Mouse (Mus musculus) adipocyte (in vitro differentiated cells): Measurements from ENCODE around the gene Prss56.

Experiments used
- DNase-seq: peaks from one replicate; pipeline ENCODE4 v3.0.0-alpha.2; 2016; ENCODE audit warnings: low spot score

The Prss56 gene

DNA sequence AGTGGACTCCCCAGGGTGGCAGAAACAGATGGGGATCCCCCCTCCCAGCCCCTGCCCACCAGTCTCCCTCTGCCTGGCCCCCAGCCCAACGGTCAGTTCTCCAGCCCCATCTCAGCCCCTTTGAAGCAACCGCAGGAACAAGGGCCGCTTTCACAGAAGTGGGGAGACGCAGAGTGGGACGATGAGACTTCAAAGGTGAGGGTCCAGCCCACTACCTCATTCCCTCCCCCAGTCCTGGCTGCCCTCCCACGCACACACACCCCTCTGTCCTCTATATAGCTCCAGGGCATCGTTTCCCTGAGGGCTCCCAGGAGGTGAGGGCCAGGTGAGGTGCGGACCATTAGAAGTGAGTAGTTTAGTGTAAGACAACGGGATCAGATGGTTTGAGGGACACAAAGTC is at the start of gene Prss56:
Gene Prss56, plus strand, starts transcription at position 301 of the 400 bp plus-strand sequence.
- DNase-seq = no peak

DNA sequence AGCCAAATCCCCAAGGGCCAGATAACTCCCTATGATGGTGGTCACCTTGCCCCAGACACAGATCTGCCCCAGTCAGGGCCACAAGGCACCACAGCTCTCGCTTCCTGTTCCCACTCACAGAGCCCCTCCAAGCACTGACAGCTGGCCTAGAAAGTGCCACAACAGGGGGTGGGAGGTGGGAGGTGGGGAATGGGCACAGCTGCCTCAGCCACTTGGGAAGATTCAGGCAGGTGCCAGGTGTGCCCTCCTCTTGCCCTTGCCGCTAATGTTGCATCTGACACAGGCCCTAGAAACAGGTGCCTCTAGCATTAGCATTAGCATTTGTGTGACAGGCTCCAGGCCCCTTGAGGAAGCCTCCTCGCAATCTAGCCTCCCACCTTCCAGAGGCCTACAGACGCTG is 41.6 kb upstream of the Prss56 start:
- no peak for DNase-seq

DNA sequence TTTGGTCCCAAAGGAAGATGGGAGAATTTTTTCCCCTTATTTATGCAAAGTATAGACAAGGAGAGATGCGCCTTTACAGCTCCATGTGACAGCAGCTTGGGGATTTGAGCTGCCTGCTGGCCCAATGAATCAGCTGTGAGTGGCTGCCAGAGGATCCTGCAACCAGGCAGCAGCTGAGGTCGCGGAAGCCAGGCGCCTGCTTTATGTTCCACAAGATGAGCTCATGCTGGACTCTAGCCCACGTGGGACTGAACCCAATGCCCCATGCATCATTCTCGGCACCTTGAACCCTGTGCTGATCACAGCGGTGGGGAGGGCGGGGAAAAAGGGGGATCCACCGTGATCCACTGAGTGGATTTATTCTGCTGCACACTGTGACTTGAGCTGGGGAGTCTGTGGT is 40.7 kb upstream of the Prss56 start:
- DNase-seq = peak; percentile 63

DNA sequence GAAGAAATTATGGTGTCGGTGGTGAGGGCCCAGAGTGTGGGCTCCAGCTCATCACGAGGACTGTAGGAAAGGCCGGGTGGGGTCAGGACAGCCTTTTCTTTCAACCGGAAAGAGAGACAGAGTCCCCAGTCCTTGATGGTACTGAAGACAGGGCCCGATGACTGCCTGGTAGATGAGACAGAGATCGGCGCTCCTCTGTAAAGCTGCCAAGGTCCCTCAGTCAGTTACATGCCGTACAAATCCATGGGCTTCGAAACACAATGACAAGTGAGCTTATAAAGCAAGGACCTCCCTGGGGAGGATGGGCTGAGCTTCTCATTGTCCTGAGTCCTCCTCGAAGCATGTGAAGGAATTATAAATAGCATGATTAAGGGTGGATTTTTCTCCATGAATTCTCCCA is 40.0 kb upstream of the Prss56 start:
- no peak for DNase-seq

DNA sequence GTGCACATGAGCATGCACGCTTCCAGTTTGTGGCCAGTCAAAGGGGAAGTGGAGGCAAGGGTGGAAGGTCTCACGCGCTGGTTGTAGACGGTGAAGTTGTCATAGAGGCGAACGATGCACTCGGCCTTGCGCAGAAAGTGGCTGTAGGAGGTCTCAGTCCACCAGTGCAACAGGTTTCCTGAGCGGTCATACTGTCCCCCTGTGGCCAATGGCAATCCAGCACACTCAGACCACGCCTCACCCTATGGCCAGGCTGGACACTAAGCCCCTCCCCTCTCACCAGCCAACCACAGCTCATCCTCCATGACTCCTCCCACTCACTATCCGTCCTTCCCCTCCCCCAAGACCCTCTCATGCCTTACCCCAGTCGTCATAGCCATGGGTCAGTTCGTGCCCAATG is 33.7 kb upstream of the Prss56 start:
- DNase-seq = no peak

DNA sequence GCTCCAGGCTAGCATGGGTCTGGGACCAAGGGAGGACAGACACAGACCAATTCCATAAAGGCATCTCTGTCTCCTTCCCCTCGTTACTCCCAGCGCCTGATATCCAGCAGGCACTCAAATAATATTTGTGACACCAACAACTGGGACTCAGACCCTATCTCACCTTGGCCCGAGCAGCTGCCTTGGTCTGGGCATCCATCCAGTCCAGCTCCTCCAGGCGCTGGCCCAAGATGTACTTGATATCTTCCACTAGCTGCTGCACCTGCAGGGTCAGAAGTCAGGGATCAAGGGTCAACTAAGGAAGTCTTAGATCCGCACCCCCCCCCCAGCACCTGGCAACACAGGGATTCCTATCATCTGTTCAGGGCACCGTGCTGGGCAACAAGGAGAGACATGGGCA is 31.8 kb upstream of the Prss56 start:
- DNase-seq = no peak

DNA sequence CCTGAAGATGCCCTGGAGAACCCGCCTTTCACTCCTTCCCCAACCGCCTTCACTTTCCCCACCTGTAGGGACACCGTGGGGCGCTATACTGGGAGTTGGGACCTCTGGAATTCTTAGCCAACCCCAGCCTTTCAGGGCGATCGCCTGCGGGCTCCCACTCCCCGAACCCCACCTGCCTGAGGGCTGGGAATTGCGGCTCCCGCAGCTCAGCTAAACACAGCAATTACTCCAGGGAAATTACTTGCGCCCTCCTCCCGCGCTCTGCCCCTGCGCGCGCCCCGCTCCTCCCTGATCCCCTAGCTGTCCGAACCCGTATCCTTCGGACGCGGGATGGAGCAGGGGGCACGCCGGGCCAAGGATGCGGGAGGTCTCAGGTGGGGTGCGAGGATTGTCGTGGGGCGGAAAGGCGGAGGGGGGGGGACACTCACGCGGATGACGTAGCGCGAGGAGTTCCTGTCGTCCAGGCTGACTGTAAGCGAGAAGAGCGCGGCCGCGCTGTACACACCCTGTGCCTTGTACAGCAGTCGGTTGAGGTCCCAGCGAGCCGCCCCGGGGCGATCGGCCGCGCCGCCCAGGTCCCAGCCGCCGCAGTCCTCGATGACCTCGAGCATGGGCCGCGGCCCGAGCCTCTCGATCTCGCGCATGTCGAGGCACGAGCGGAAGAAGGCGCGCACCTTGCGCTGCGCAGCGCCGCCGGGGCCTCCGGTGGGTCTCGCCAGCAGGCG is 29.2 kb upstream of the Prss56 start:
- no peak for DNase-seq

DNA sequence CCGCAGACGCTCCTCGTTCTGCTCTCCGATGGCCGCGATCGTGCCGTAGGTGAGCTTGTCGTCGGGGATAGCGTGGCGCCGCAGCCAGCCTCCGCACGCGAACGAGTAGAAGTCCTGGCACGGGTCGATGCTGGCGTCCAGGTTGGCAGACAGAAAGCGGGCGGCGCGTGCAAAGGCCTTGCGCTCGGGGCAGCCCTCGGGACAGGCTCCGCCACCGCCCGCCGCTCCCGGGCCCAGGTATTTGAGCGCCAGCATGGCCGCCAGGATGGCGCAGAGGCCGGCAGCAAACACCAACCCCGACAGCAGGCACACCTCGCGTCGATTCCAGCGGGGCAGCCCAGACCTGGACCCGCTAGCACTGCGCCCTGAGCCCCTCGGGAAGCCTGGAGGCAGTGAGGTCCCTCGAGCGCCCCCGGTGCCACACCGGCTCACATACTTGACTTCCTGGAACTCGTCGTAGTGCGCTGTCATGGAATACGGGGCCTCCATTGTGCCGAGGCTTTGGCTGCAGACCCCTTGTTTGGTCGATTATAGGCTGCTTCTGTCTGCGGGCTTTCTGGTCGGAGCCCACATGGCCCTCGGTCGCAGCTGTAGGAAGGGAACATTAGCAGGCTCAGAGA is 28.5 kb upstream of the Prss56 start:
- DNase-seq = no peak

DNA sequence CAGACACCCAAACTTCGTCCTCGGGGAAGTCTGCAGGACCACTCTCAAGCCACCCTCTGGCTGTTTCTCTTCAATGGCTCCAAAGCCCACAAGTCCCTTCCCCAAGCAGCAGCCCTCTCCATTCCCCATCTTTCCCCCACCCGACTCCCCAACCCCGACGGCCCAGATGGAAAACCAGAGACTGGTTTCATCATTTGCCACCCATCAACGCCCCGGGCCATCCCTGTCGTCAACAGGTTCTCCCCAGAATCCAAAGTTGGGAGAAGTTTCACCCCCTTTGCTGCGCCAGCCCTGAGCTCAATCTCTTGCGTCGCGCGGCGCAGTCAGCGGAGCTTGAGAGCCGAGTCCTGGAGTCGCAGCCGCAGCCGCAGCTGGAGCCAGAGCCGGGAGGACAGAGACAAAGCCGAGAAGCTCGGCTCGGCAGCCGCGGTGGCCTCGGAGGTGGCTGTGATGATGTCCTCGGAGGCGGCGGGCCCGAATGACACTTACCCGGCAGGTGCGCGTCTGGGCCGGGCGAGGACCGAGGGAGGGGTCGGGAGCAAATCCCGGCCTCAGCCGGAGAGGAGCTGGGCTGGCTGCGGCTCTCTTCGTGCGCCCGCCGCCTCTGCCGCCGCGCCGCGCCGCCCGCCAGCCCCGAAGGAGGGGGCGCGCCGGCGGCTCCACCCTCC is 27.4 kb upstream of the Prss56 start:
- no peak for DNase-seq

DNA sequence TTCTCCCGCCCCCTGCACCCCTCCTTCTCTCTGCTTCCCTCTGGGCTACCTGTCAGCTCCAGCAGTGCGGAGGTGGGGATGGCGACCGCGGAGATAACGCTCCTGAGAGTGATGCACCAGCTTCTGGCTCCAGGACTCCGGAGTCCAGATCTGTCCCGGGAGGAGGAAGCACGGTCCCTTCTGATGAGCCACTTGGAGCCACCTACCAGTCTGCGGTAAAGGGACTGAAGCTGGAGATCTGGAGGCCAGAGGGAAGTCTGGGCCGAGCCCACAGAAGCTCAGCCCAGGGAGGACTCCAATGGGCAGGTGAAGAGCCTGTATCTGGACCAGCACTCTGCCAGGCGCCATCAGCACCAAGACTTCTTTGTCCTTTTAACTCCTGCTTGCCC is 26.9 kb upstream of the Prss56 start, which contains the start of gene Ecel1:
Gene Ecel1, minus strand, starts transcription at position 323 of the 389 bp plus-strand sequence.
- DNase-seq = no peak

DNA sequence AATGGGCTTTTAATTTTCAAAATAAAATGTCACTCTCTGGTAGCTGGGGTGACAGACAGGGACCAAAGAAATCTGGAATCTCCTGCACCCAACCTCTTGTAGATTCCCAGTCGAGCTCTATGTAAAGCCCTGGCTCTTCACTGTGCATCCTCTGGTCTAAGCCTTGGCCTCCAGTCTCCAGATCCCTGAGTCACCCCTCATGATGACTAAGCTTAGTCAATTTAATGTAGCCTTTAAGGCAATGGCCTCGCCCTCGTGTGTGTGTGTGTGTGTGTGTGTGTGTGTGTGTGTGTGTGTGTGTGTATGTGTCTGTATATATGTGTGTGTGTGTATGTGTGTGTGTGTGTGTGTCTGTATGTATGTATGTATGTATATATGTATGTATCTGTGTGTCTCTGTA is 23.7 kb upstream of the Prss56 start:
- no peak for DNase-seq

DNA sequence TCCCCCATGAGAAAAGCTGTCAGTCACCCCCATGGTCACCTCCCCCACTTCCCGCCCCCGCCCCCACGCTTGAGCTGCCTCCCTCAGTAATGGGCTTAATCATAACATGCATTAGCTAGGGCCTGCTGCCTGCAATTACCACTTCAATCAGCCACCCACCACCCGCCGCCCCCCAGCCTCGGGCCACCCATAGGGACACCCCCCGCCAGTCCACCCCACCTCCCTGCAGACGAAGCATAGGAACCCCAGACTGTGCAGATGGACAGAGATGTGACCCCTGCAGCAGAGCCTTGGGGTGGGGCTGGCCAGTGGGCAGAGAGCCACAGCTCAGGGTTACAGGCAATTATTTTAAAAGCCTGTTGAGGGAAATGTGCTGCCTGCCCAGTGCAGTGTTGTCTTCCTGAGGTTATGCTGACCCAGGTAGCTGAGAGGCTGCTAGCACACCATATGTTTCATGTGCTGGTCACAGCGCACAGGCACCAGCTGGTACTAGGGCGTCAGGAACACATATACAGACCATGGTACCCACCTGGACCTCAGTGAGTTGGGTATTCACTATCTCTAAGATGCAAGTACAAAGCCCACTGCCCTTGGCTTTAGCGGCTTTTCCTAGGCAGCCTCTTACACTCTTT is 18.8 kb upstream of the Prss56 start:
- no peak for DNase-seq

DNA sequence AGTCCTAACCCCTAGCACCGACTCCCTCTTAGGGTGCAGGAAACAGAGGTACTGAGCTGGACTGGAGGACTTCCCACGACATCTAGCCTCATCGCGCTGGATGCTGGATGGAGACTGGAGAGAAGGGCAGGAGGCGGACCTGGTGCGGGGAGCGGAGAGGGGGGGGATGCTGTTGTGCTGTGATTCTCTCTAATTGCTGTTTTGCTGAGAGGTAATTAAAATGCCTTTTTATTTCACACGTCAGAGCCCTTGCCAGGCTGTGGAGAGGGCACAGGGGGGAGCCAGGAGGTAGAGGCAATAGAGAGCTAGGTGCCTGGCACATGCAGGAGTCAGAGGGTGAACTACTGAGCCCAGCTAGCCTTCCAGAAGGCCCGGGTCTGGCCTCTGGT is 18.3 kb upstream of the Prss56 start:
- no peak for DNase-seq

DNA sequence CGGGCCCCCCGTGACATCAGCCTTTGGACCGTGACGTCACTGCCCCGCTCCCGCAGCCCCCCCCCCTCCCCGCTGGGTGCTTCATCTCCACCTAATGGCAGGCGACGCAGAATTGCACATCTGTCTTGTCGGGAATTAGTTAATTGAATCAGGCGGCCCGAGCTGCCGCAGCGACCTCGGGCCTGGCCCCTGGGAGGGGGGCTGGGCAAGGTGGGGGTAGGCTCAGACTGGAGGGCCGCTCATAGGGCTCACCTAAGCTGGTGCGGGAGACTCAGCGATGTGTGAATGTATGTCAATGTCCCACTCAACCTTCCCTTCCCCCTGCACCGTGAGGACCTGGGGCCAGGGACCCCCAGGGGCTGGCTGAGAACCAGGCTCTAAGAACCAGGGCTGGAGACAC is 12.7 kb upstream of the Prss56 start:
- no peak for DNase-seq

DNA sequence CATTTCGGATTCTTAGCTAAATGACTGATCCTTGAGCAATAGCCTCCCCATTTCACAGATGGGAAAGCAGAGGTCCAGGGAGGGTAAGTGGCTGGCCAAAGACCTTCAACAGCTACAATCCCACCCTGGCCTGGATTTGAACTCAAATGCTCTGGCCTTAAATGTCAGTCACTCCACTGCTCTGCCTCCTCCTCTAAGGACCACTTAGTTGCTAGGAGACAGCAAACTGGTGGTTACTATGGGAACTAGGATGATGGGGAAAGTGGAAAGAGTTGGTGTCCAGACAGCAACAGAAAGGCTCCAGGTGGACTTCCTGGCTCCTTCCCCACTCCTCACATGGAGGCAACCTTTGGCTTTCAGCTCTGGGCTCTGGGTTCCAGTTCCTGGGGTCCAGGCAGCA is 11.8 kb upstream of the Prss56 start:
- no peak for DNase-seq

DNA sequence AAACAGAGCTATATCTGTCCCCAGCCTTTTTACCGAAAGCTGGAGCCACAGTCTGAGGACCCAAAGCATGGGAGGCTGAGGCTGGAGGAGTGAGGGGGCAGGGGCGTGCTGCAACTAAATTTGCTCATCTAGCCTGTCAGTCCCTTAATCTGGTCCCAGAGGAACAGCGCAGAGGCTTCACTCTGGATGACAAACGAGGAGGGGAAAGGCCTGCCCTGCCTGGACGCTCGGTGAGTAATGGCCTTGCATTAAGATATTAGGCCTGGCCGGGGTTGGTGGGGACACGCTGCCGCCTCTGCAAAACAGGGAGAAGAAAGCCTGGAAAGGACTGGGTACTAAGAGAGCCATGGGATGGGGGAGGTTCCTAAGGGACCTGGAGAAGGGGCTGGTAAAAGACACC is 10.8 kb upstream of the Prss56 start:
- DNase-seq = no peak

DNA sequence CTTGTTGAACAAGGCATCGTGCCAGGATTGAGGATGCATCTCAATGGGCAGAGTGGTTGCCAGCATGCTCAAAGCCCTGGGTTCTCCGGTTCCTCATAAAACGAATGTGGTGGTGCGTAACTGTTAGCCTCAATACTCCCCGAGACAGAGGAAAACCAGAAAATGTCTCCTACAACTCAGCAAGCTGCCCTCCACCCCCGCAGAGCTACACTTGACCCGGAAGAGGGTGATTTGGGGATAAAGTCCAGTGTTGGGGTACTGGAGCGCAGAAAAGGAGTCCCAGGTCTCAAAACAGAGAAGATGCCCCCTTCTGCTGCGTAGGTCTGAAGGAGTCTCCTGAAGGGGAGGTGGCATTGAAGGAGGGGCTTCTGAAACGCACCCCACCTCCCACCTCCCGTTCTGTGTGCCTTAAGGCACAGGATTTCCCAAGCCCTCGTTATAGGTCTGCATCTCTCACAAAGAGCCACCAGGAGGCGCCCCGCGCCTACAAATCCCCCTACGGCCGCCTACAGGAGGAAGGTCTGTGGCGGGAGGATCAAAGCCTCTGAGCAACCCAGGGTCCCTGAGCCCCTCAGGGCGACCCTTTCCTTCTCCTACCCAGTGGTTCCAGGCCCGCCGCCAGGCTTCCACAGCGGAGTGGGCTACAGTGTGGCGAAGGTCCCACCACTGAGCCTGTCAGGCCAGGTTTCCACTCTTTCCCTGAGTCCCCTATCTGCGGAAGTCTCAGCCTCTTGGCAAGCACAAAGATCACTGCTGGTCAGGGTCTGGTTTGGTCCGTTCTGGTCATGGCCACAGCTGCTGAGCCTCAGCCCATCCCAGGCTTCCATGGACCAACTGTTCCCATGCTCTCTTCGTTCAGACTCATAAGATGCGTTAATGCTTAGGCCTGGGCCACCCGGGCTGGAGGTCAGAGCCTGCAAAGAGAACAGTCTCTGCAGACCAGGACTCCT is 8.8 kb upstream of the Prss56 start:
- no peak for DNase-seq

DNA sequence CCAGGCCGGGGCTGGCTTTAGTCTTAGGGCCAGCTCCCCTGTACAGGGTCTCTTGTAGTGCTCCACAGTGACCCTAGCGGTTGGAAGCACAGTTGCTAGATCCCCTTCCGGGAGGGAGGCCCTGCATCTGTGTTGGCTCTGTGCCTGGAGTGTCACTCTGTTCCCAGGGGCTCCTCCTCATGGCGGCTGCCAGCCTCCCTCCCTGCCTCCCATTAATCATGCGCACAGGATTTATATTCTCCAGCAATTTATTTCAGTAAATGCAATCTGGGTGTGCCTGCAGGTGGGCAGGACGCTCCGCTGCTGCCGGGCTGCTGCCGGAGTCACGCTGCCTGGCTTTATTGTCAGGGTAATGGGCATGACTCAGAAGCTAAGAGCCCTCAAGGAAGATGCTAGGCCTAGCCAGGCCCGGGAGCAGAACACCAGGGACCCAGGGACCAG is 7.2 kb upstream of the Prss56 start:
- no peak for DNase-seq

DNA sequence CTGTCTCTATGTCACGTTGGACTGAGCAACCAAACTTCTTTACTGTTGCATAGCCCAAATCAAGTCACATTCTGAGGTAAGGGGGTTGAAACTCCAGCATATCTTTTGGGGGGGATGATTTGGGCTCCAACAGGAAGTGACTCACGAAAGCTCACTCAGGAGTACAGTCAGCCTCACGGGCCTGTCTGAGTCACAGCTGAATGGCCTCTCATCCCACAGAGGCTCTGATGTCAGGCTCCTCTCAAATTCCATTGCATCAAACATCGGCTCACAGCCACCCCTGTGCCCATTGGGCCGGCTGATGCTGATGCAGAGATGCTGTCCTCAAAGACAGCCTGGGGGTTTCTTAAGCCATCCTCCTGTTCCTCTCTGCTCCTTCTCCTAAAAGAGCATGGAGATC is 2.2 kb upstream of the Prss56 start:
- no peak for DNase-seq

DNA sequence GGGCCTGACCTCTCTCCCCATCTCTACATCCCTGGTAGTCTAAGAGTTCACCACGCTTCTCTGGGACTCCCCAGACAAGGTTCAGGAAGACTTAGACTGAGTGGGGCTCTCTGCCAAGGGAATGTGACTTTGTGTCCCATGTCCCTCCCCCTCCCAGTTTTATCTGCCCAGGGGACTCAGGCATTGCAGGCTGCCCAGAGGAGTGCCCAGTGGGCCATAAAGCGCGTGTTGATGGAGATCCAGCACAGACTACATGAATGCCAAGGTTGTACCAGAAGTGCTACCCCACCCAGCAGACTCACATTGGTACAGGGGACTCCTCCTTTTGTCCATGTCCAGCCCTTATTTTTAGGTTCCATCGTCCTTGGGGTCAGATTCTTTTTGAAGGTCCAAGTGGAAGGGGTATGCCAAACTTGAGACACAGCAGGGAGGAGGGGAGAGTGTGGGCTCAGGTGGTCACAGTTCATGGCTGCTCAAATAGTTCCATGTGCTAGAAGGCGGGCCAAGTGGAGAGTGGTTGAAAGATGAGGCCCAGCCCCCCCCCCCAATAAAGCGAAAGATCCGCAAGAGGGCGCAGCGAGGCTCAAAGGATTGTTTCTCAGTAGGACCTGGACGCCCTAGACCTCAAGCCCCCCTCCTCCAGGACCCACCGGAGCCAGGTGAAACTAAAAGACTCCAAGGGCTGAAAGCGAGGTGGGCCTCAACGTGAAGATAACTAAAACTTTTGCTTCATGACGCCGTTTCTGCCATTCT is 1.1 kb downstream of the Prss56 start:
- peak; percentile 16 for DNase-seq

DNA sequence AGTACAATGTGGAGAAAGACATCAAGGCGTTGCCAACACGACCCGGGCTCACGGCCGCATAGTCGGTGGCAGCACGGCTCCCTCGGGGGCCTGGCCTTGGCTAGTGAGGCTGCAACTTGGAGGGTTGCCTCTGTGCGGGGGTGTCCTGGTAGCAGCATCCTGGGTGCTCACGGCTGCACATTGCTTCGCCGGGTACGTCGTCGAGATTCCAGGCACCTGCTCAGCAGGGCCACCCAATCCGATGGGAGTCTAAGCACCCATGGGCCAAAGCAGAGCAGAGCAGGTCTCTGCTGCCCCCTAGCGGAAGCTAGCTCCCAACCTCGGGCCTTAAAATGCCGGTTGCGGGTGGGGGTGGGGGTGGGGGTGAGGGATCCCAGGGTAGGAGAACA is 1.6 kb downstream of the Prss56 start:
- peak; percentile 59 for DNase-seq
